Mouse (Mus musculus): ENCODE results near the gene Wwc1. TPM values are rescaled to one million over a fixed set of nuclear protein-coding genes. Genes with fewer than 3 reads are reported as not detected.

Gene Wwc1
- polyA plus RNA-seq, 1 experiment from 2014 or later, result 6.5 TPM

DNA sequence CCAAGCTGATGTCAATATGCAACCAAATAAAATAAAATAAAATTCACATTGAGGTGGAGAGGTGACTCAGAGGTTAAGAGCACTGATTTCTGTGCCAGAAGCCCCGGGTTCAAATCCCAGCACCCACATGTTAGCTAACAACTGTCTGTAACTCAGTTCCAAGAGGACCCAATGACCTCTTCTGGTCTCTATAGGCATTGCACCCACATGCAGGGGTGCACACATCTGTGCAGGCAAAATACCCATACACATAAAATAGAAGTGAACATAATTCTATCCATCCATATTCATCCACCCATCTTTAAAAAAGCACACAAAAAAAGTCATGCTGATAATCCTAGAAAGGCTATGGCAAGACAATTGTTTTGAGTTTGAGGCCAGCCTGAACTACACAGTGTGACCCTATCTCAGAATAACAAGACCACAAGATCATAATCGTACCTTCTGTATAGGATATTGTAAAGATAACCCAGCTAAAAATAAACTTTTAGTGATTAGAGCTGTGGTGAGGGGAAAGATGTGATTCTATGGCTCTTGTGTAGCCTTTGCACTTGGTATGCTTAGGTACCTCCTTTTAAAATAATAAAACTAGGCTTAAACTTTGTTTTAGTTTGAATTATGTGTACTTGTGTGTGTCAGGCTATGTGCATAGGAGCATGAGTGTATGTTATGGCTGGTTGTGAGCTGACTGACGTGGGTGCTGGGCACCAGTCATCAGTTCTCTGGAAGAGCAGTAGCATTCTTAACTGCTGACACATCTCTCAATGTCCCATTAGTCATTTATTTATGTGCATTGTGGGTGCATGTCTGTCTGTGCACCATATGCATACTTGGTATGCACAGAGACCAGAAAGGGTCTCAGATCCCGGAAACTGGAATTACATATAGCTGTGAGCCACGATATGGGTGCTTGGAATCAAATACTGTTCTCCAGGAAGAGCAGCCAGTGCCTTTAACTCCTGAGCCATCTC, 142.9 kb downstream of the Wwc1 start:
- Histone ChIP-seq H3K4me1 (ENCODE audit: control insufficient read depth, insufficient read depth, low read length) (peaks cover 9% of the 10 kb centered on the region), H3K27me3 (ENCODE audit: control insufficient read depth, insufficient read depth, low read length) (no peaks in the 10 kb centered on the region), H3K4me2 (ENCODE audit: low read depth) (no peak overlapping the region), H3K4me3 (ENCODE audit: low read depth, low read length) (no peak overlapping the region), H3K36me3 (ENCODE audit: control insufficient read depth, insufficient read depth, low read length) (no peaks in the 10 kb centered on the region), H3K9ac (ENCODE audit: low read length) (no peak overlapping the region), H3K27ac (ENCODE audit: low read depth, low read length) (no peak overlapping the region), H3K9me3 (ENCODE audit: control insufficient read depth, low read length) (no peaks in the 10 kb centered on the region)
- DNase-seq (ENCODE audit: low spot score) (no peak), ATAC-seq (ENCODE audit: insufficient read depth, low FRiP score, low TSS enrichment) (no peak)
- 83% methylated on average over 5 of the region's 5 CpGs for WGBS

- peak; percentile 91 for DNase-seq (ENCODE audit: low spot score)
- Histone ChIP-seq H3K27me3 (ENCODE audit: control insufficient read depth, insufficient read depth, low read length) (no peaks in the 10 kb centered on the region), H3K4me1 (ENCODE audit: control insufficient read depth, insufficient read depth, low read length) (peaks cover 8% of the 10 kb centered on the region), H3K27ac (ENCODE audit: low read depth, low read length) (no peak within 1 kb of the TSS), H3K36me3 (ENCODE audit: control insufficient read depth, insufficient read depth, low read length) (peaks cover 2% of the 10 kb centered on the region; the same call in 1 of the 2 replicates), H3K4me2 (ENCODE audit: low read depth) (peak within 1 kb of the TSS; percentile 67), H3K9me3 (ENCODE audit: control insufficient read depth, low read length) (no peaks in the 10 kb centered on the region), H3K4me3 (ENCODE audit: low read depth, low read length) (peak within 1 kb of the TSS; percentile 90), H3K9ac (ENCODE audit: low read length) (peak within 1 kb of the TSS; percentile 80)
- 3% methylated on average over 46 of the region's 46 CpGs for WGBS
- peak; percentile 59 for ATAC-seq (ENCODE audit: insufficient read depth, low FRiP score, low TSS enrichment)
Observed at GRCm38 (mm10) chr11:35834022-35834760, 146.1 kb downstream of the Wwc1 start, which contains the start of gene Rars. Rars (minus strand) TSS chr11:35834506.

DNA sequence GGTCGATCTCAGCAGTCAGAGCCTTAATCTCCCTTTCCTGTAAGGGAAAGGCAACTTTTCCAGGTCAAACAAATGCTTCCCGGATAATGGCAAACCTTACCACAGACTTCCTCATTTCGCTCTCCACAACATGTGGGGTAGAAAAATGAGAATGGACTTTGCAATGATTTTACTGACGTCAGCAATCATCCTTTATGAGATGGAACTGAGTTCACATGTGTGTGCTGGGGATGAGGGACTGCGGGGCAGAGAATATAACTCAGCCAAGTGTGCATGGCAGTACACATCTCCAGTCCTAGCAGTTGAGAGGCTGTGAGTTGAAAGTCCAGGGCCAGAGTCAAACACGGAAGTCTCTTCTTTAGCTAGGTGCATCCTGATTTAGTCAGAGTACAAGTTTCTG, 147.1 kb downstream of the Wwc1 start:
- 89% methylated on average over 6 of the region's 6 CpGs for whole genome bisulfite sequencing
- Histone ChIP-seq H3K27me3 (ENCODE audit: control insufficient read depth, insufficient read depth, low read length) (no peaks in the 10 kb centered on the region), H3K4me1 (ENCODE audit: control insufficient read depth, insufficient read depth, low read length) (0 out of 2 replicates have a peak, but pooled peaks cover 6% of the 10 kb centered on the region), H3K4me3 (ENCODE audit: low read depth, low read length) (peak overlapping the region; percentile 90; the same call in 1 of the 2 replicates), H3K9me3 (ENCODE audit: control insufficient read depth, low read length) (no peaks in the 10 kb centered on the region), H3K4me2 (ENCODE audit: low read depth) (peak overlapping the region; percentile 67), H3K9ac (ENCODE audit: low read length) (no peak overlapping the region), H3K27ac (ENCODE audit: low read depth, low read length) (no peak overlapping the region), H3K36me3 (ENCODE audit: control insufficient read depth, insufficient read depth, low read length) (peaks cover 4% of the 10 kb centered on the region)
- no peak for ATAC-seq (ENCODE audit: insufficient read depth, low FRiP score, low TSS enrichment)
- DNase-seq (ENCODE audit: low spot score), result no peak

- DNase-seq (ENCODE audit: low spot score) (no peak), ATAC-seq (ENCODE audit: insufficient read depth, low FRiP score, low TSS enrichment) (no peak)
- no peak overlapping the region for H3K4me2 ChIP-seq (ENCODE audit: low read depth)
- WGBS, result 85% methylated on average over 4 of the region's 4 CpGs
- H3K27ac ChIP-seq (ENCODE audit: low read depth, low read length), result no peak overlapping the region
- 0 out of 2 replicates have a peak, but pooled peaks cover 6% of the 10 kb centered on the region for H3K4me1 ChIP-seq (ENCODE audit: control insufficient read depth, insufficient read depth, low read length)
- no peak overlapping the region for H3K4me3 ChIP-seq (ENCODE audit: low read depth, low read length)
- no peaks in the 10 kb centered on the region for H3K27me3 ChIP-seq (ENCODE audit: control insufficient read depth, insufficient read depth, low read length)
- peaks cover 8% of the 10 kb centered on the region for H3K36me3 ChIP-seq (ENCODE audit: control insufficient read depth, insufficient read depth, low read length)
- H3K9ac ChIP-seq (ENCODE audit: low read length), result no peak overlapping the region
- no peaks in the 10 kb centered on the region for H3K9me3 ChIP-seq (ENCODE audit: control insufficient read depth, low read length)
Observed at GRCm38 (mm10) chr11:35832139-35832538, 148.2 kb downstream of the Wwc1 start.

- 94% methylated on average over 6 of the region's 6 CpGs for WGBS
Observed at GRCm38 (mm10) chr11:35827714-35828113, 152.6 kb downstream of the Wwc1 start.

DNA sequence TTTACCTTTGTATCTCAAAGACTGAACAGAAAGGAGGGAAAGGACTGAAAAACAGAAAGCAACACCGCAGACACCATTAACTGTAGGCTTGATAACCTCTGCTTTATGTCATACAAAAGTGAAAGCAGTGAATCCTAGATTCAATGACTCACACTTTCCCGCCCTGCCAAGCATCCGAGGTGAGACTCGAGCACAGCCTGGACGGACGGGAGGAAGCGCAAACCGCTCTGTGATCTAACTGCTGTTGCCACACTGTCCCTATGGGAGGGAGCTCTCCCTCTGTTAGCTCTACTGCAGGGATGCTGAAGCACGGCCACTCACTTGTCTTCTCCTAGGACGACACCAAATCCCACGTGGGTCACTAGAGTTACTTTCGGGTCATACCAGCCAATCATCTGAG, 164.0 kb downstream of the Wwc1 start:
- Histone ChIP-seq H3K4me1 (ENCODE audit: control insufficient read depth, insufficient read depth, low read length) (no peaks in the 10 kb centered on the region), H3K9me3 (ENCODE audit: control insufficient read depth, low read length) (no peaks in the 10 kb centered on the region), H3K27ac (ENCODE audit: low read depth, low read length) (no peak overlapping the region), H3K9ac (ENCODE audit: low read length) (no peak overlapping the region), H3K36me3 (ENCODE audit: control insufficient read depth, insufficient read depth, low read length) (peaks cover 16% of the 10 kb centered on the region), H3K27me3 (ENCODE audit: control insufficient read depth, insufficient read depth, low read length) (no peaks in the 10 kb centered on the region), H3K4me2 (ENCODE audit: low read depth) (no peak overlapping the region), H3K4me3 (ENCODE audit: low read depth, low read length) (no peak overlapping the region)
- no peak for ATAC-seq (ENCODE audit: insufficient read depth, low FRiP score, low TSS enrichment)
- no peak for DNase-seq (ENCODE audit: low spot score)
- WGBS, result 91% methylated on average over 12 of the region's 12 CpGs

More at GRCm38 (mm10) chr11:35827714-35828113, 152.6 kb downstream of the Wwc1 start:
- H3K4me2 ChIP-seq (ENCODE audit: low read depth), result no peak overlapping the region
- no peak overlapping the region for H3K4me3 ChIP-seq (ENCODE audit: low read depth, low read length)
- H3K36me3 ChIP-seq (ENCODE audit: control insufficient read depth, insufficient read depth, low read length), result peaks cover 15% of the 10 kb centered on the region
- H3K4me1 ChIP-seq (ENCODE audit: control insufficient read depth, insufficient read depth, low read length), result no peaks in the 10 kb centered on the region
- DNase-seq (ENCODE audit: low spot score) (no peak), ATAC-seq (ENCODE audit: insufficient read depth, low FRiP score, low TSS enrichment) (no peak)
- no peaks in the 10 kb centered on the region for H3K9me3 ChIP-seq (ENCODE audit: control insufficient read depth, low read length)
- H3K27ac ChIP-seq (ENCODE audit: low read depth, low read length), result no peak overlapping the region
- no peak overlapping the region for H3K9ac ChIP-seq (ENCODE audit: low read length)
- H3K27me3 ChIP-seq (ENCODE audit: control insufficient read depth, insufficient read depth, low read length), result no peaks in the 10 kb centered on the region

DNA sequence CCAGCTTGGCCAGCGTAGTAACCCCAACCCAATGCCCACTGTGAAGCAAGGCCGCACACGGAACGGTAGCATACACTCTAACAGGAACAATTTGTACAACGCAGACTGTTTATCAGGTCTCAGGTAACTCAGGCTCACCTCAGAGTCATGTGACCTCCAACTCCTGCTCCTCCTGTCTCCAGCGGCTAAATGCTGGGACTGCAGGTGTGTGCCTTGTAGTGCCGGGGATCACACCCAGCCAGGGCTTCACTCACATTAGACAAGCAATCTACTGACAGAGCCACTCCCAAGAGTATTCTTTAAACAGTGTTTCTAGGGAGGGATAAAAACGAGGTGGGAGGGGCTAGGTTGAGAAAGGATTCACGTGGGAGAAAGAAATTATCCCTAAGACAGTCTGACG, 168.9 kb downstream of the Wwc1 start:
- Histone ChIP-seq H3K4me3 (ENCODE audit: low read depth, low read length) (no peak overlapping the region), H3K9me3 (ENCODE audit: control insufficient read depth, low read length) (no peaks in the 10 kb centered on the region), H3K9ac (ENCODE audit: low read length) (no peak overlapping the region), H3K27ac (ENCODE audit: low read depth, low read length) (no peak overlapping the region), H3K27me3 (ENCODE audit: control insufficient read depth, insufficient read depth, low read length) (no peaks in the 10 kb centered on the region), H3K36me3 (ENCODE audit: control insufficient read depth, insufficient read depth, low read length) (peaks cover 12% of the 10 kb centered on the region), H3K4me1 (ENCODE audit: control insufficient read depth, insufficient read depth, low read length) (no peaks in the 10 kb centered on the region), H3K4me2 (ENCODE audit: low read depth) (no peak overlapping the region)
- no peak for ATAC-seq (ENCODE audit: insufficient read depth, low FRiP score, low TSS enrichment)
- 90% methylated on average over 10 of the region's 10 CpGs for WGBS
- DNase-seq (ENCODE audit: low spot score), result no peak

GRCm38 (mm10) chr11:35801332-35801731, 179.0 kb downstream of the Wwc1 start:
- no peak overlapping the region for H3K27ac ChIP-seq (ENCODE audit: low read depth, low read length)
- peaks cover 30% of the 10 kb centered on the region for H3K27me3 ChIP-seq (ENCODE audit: control insufficient read depth, insufficient read depth, low read length)
- H3K36me3 ChIP-seq (ENCODE audit: control insufficient read depth, insufficient read depth, low read length), result no peaks in the 10 kb centered on the region
- H3K9ac ChIP-seq (ENCODE audit: low read length), result no peak overlapping the region
- H3K9me3 ChIP-seq (ENCODE audit: control insufficient read depth, low read length), result no peaks in the 10 kb centered on the region
- WGBS, result 82% methylated on average over 5 of the region's 5 CpGs
- no peak overlapping the region for H3K4me2 ChIP-seq (ENCODE audit: low read depth)
- H3K4me3 ChIP-seq (ENCODE audit: low read depth, low read length), result no peak overlapping the region
- no peaks in the 10 kb centered on the region; the same call in 1 of the 2 replicates for H3K4me1 ChIP-seq (ENCODE audit: control insufficient read depth, insufficient read depth, low read length)
- ATAC-seq (ENCODE audit: insufficient read depth, low FRiP score, low TSS enrichment) (no peak), DNase-seq (ENCODE audit: low spot score) (no peak)
